Mouse (Mus musculus) CH12.LX (cell line): Measurements from ENCODE around the gene Ube2z.

Source experiments
- CHD1 ChIP-seq: IDR thresholded peaks from 2 replicates; pipeline ENCODE4 v1.6.1; 2012; ENCODE audit warnings: low read depth, low read length, improper control_type of control experiment, inconsistent platforms
- CTCF ChIP-seq, 2 experiments: IDR thresholded peaks in 1 of 2; conservative IDR thresholded peaks in 1 of 2; 2 replicates each; pipeline ENCODE4 v1.5.1; 2011 to 2012; ENCODE audit warnings: low read depth in 2 of 2, low read length in 2 of 2, improper control_type of control experiment in 1 of 2, inconsistent platforms in 1 of 2, mild to moderate bottlenecking in 1 of 2, moderate library complexity in 1 of 2
- GABPA ChIP-seq: IDR thresholded peaks from 2 replicates; pipeline ENCODE4 v1.6.1; 2012; ENCODE audit warnings: low read depth, low read length, improper control_type of control experiment, inconsistent platforms; ENCODE audit not compliant: insufficient replicate concordance
- JUND ChIP-seq: conservative IDR thresholded peaks from 2 replicates; pipeline ENCODE4 v1.6.1; 2011; ENCODE audit warnings: low read depth, low read length, improper control_type of control experiment
- MAX ChIP-seq: IDR thresholded peaks from 2 replicates; pipeline ENCODE4 v1.6.1; 2011; ENCODE audit warnings: low read length, improper control_type of control experiment
- NELFE ChIP-seq: IDR thresholded peaks from 2 replicates; pipeline ENCODE4 v1.6.1; 2011; ENCODE audit warnings: low read depth, low read length, improper control_type of control experiment
- NRF1 ChIP-seq: IDR thresholded peaks from 2 replicates; pipeline ENCODE4 v1.6.1; 2014; ENCODE audit warnings: low read depth, mild to moderate bottlenecking, inconsistent platforms, low read length, improper control_type of control experiment, moderate library complexity
- POLR2A ChIP-seq: IDR thresholded peaks from 2 replicates; pipeline ENCODE4 v1.6.1; 2011; ENCODE audit warnings: low read depth, mild to moderate bottlenecking, improper control_type of control experiment, low read length
- POLR2AphosphoS2 ChIP-seq: IDR thresholded peaks from 2 replicates; pipeline ENCODE4 v1.6.1; 2011; ENCODE audit warnings: low read depth, low read length, improper control_type of control experiment
- RCOR1 ChIP-seq: conservative IDR thresholded peaks from 2 replicates; pipeline ENCODE4 v1.6.1; 2012; ENCODE audit warnings: low read depth, mild to moderate bottlenecking, inconsistent platforms, low read length, improper control_type of control experiment
- USF1 ChIP-seq: IDR thresholded peaks from 2 replicates; pipeline ENCODE4 v1.6.1; 2014; ENCODE audit warnings: low read depth, mild to moderate bottlenecking, inconsistent platforms, low read length, improper control_type of control experiment
- ZKSCAN1 ChIP-seq: IDR thresholded peaks from 2 replicates; pipeline ENCODE4 v1.6.1; 2012; ENCODE audit warnings: low read depth, inconsistent platforms, low read length, improper control_type of control experiment, borderline replicate concordance
- ZNF384 ChIP-seq: IDR thresholded peaks from 2 replicates; pipeline ENCODE4 v1.6.1; 2012; ENCODE audit warnings: low read depth, low read length, improper control_type of control experiment, inconsistent platforms

- TF ChIP-seq CTCF (conservative IDR thresholded peaks at IDR 0.05 in 1 of 2, IDR thresholded peaks at IDR 0.05 in 1 of 2; ENCODE audit: low read depth in 2 of 2, low read length in 2 of 2) (no peak), RCOR1 (0 out of 2 replicates have a peak, but pooled peaks have one; percentile 39), ZKSCAN1 (no peak), GABPA (no peak), NELFE (no peak), USF1 (no peak), NRF1 (no peak), POLR2A (no peak), MAX (no peak; the same call in 1 of the 2 replicates), CHD1 (peak; percentile 97), POLR2AphosphoS2 (no peak), ZNF384 (no peak), JUND (no peak)
Observed at GRCm38 (mm10) chr11:96076221-96077105, 11.3 kb upstream of the Ube2z start.
